Mouse (Mus musculus) E14TG2a.4 (cell line): ENCODE data around the gene Gm20388.

Experiments used
- CTCF ChIP-seq: conservative IDR thresholded peaks from 2 replicates; pipeline ENCODE4 v1.5.1; 2014; ENCODE audit warnings: low read length
- NANOG ChIP-seq: IDR thresholded peaks from 2 replicates; pipeline ENCODE4 v1.6.1; 2014; ENCODE audit warnings: borderline replicate concordance, low read length, mixed read lengths
- POU5F1 ChIP-seq: IDR thresholded peaks from 2 replicates; pipeline ENCODE4 v1.6.1; 2014; ENCODE audit warnings: low read length, borderline replicate concordance

DNA sequence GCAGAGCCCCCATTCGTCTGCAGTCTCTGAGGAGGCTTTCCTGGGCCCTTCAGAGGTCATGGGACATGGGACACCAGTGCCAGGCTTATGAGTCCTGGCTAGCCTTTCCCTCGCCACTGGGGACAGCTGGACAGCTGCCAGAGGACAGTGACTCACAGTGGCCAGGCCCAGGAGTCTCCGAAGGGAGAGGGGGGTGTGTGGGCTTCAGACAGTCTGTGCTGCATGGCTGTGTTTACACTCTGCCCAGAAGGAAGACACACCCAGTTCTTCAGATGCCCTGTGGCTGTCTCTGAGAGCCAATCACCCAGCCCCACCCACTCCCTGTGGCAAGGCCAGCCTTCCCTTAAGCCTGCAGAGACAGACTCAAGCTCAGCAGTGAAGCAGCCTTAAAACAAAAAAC is 1662.6 kb downstream of the Gm20388 start:
- no peak for TF ChIP-seq CTCF
- no peak for TF ChIP-seq POU5F1
- TF ChIP-seq NANOG: no peak
